Mouse (Mus musculus) c-Kit-positive CD71-positive TER-119-negative erythroid progenitor cells, embryonic 14.5 days (primary cell): ENCODE data around the gene Trappc12.
A peak's percentile ranks its signal among the peaks of the same experiment; 100 is the strongest.

ENCODE experiments used
- DNase-seq: peaks from one replicate; pipeline ENCODE4 v3.0.0-alpha.2; 2013; ENCODE audit warnings: low read depth

Trappc12 gene

DNA sequence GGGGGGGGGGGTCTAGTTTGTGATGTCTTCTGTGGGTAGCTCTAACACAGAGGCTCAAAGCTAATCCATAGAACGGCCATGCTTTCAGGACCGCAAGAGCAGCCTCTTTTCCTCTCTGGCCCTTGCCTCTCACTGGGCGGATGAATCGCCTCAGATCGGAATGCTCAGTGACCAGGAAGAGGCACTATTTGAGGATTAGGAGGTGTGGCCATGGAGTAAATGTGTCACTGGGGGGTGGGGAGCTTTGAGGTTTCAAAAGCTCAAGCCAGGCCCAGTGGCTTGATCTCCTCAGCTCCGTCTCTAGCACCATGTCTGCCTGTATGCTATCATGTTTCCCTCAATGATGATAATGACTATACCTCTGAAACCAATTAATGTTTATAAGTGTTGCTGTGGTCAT, 61.3 kb downstream of the Trappc12 start:
- no peak for DNase-seq

DNA sequence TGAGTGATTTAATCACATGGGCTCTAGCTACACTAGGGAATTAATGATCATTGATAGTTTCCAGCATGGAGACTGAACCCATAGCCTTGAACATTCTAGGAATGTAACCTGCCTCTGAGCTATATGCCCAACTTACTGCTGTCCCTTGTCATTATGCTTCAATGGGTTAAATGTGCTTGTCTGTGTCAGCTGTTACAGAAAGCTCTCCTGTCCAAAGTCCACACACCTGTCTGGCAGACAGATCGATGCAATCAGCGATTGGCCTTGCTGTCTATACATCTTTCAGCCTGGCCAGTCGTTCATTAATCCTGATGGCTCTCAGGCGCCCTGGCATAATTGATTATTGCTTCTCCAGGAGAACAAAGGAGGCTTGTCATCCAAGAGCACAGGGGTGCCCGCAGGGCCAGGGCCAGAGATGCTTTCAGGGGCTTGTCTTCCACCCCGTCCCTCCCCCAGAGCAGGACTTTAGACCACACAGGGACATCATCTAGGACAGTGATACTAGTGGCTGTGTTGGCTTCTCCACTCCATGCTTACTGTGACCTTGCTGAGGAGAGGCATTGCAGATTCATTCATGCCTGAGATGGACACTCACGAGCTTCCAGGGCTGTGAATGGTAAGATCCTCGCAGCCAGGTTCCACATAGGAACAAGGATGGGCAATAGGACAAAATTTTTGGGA, 63.9 kb downstream of the Trappc12 start:
- no peak for DNase-seq

- DNase-seq, result no peak
Observed at GRCm38 (mm10) chr12:28685771-28686170, 64.5 kb downstream of the Trappc12 start.

- no peak for DNase-seq
Observed at GRCm38 (mm10) chr12:28684674-28685073, 65.6 kb downstream of the Trappc12 start.

DNA sequence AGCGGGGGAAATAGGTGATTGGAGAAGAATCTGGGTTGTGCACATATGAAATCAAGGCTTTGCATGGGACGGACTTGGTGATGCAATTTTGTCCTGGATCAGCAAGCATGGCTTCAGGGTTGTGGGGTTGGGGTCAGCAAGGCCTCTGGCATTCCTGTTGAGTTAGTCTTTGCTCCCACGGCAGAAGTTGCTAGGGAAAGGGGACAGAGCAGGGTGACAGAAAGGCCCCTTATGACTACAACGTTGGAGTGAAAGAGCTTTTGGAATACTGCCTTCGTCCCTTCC, 74.4 kb downstream of the Trappc12 start:
- DNase-seq, result no peak

DNA sequence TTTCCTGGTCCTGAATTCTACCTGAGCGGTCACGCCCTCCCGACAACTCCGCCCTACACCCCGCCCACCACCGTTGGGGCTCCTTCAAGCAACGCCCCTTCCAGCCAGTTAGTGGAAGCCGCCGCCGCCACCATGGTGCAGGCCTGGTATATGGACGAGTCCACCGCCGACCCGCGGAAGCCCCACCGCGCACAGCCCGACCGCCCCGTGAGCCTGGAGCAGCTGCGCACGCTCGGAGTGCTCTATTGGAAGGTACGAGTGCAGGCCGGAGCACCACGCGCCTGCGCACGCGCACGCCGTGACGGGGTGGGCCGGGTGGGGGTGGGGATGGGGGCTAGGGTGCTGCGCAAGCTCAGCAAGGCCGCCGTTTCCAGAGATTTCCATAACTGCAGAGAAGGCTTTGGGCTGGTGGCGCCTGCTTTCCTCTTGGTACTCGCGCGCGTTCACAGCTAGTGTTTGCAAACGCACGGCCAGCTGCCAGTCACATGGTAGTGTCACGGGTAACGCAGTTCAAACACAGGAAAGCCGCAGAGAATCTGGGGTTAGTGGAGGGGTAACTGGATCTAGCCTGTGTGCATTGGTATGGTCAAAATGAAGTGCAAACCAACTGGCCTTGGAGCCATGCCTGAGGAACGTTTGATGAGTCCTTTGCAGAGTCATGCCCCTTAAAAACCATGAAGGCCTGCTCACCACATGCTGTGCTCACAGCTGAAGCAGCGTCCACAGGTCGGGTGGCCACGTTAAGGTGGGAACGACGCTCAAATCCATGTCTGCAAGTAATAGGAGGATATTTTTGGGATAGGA, 74.9 kb downstream of the Trappc12 start, which contains the start of gene Adi1:
Gene Adi1, plus strand, starts transcription at position 111 of the 804 bp plus-strand sequence.
- DNase-seq, result peak; percentile 66

- peak; percentile 16 for DNase-seq
Observed at GRCm38 (mm10) chr12:28674038-28674720, 76.1 kb downstream of the Trappc12 start.

DNA sequence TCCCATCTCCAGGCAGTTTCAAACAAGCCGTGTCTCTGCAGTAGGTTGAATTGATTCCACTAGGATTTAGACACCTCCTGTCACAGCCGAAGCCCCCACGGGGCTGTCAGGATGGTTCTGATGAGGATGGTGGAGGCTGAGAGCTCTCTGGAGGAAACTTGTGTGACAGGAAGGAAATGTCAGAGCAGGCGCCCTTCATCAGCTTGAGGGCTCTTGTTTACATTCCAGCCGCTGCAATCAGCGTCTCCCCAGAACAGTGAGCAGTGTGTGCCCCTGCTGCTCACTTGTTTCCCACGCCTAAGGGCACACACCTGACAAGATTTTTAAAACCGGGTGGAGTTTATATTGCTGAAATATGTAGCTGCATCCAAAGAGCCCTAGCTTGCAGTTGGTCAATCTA, 83.0 kb downstream of the Trappc12 start:
- no peak for DNase-seq

DNA sequence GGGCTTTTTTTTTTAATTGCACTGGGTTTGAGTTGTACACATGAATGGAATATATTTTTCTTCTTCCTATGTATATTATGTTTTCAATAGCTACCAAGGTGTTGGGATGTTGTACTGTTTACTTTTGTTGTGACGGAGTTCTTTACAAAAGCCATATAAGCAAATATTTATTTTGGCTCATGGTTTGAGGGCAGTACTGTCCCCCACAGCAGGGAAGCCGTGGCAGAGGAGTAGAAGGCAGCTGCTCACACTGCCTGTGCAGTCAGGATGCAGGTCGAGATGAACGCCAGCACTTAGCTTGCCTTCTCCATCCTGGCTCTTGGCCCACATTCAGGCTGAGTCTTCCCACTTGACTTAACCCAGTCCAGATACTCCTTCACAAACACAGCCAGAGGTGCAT, 83.5 kb downstream of the Trappc12 start:
- DNase-seq, result no peak

DNA sequence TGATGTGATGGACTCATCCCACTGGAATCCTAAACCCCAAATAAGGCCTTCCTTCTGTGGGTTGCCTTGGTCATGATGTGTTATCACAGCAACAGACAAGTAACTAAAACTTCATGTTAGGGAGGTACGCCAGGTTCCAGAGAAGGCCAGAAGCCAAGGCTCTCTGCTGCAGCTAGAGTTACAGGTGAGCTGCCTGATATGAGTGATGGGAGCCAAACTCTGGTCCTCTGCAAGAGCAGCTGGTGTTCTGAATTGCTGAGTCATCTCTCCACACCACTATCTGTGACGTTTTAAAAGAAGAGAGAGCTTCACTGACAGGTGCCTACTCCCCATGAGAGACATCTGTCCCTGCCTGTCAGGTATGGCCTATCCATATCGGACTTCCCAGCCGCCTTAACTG, 87.6 kb downstream of the Trappc12 start:
- DNase-seq, result no peak

- peak; percentile 80 for DNase-seq
Observed at GRCm38 (mm10) chr12:28649141-28650110, 100.8 kb downstream of the Trappc12 start, which contains the start of gene Rnaseh1. Gene Rnaseh1 (plus strand): TSS chr12:28649602.
